Comparison of ENCODE assay signal across 14 mouse cellular contexts in genomic region chr6:80162585-80162984, GRCm38 (mm10).
"Had no signal": no experiment of that assay in that cellular context is flagged by ENCODE, and none has a peak within 500 bp of the region (broad histone marks: within the 10 kb centered on the region; RNA-seq: fewer than 3 reads in every experiment).

No protein-coding gene starts in this region.

- H3K4me2 ChIP-seq: liver, embryonic 13.5 days; midbrain, embryonic 12.5 days had no signal

- H3K9me3 ChIP-seq: liver, embryonic 13.5 days; midbrain, embryonic 12.5 days had no signal

- H3K4me3 ChIP-seq: left cerebral cortex, adult 2 months; liver, embryonic 13.5 days; midbrain, embryonic 12.5 days had no signal

- H3K27me3 ChIP-seq: liver, embryonic 13.5 days; midbrain, embryonic 12.5 days had no signal

- H3K4me1 ChIP-seq: liver, embryonic 13.5 days; midbrain, embryonic 12.5 days had no signal

- ATAC-seq: intestine, embryonic 16.5 days had no signal

- H3K36me3 ChIP-seq: liver, embryonic 13.5 days; midbrain, embryonic 12.5 days had no signal

- H3K27ac ChIP-seq: kidney, postnatal 0 days; left cerebral cortex, adult 2 months; liver, embryonic 13.5 days; midbrain, embryonic 12.5 days had no signal

- DNase-seq: kidney, adult 18-20 months; kidney, adult 9 months; kidney, postnatal 25 days; layer of hippocampus, postnatal 36 days; liver, embryonic 13.5 days; lung, adult 2 months; lung, postnatal 14 days; lung, postnatal 4 days; thymus, adult 18-20 months; thymus, postnatal 36 days had no signal

- H3K9ac ChIP-seq: liver, embryonic 13.5 days; midbrain, embryonic 12.5 days had no signal
